Mouse (Mus musculus) adrenal gland, postnatal 4 days (tissue): ENCODE measurements around the gene 4430402I18Rik. TPM values are rescaled to one million over a fixed set of nuclear protein-coding genes. Genes with fewer than 3 reads are reported as not detected.

Source experiments
- total RNA-seq, 2 experiments: library from RNA; stranded (reverse); gene quantifications; 2 replicates each; pipeline ENCODE4 v1.2.3; 2021

4430402I18Rik gene
- total RNA-seq, 2 experiments from 2014 or later = 6.3 to 6.4 TPM

Other genes starting within 250 kb of the 4430402I18Rik start
- 1 to 10 TPM in 1 of 2 experiments, under 1 TPM in 1; 0.90 to 5.9 TPM for gene Slc1a1, start 132.8 kb downstream of the 4430402I18Rik start, total RNA-seq
- 10 to 100 TPM; 22.7 to 26.9 TPM for gene Plpp6, start 3.8 kb downstream of the 4430402I18Rik start, total RNA-seq
- 10 to 100 TPM; 44.8 to 46.0 TPM for gene Cdc37l1, start 22.6 kb upstream of the 4430402I18Rik start, total RNA-seq
- 100 to 1,000 TPM; 146 to 153 TPM for gene Ak3, start 80.2 kb upstream of the 4430402I18Rik start, total RNA-seq
- gene Rcl1, start 133.6 kb upstream of the 4430402I18Rik start, total RNA-seq = 10 to 100 TPM; 26.9 to 30.0 TPM